In genomic region chr6:91160399-91160798, GRCm38 (mm10) we compare ENCODE assay signal across 9 mouse cellular contexts. TPM values are rescaled to one million over a fixed set of nuclear protein-coding genes. Genes with fewer than 3 reads are reported as not detected.
A peak's percentile ranks its signal among the peaks of the same experiment; 100 is the strongest.
DNase-seq lines count a peak whose midpoint lies in the region; ATAC-seq lines count a peak whose summit lies in the region.
"Had no signal": no experiment of that assay in that cellular context is flagged by ENCODE, and none has a peak within 500 bp of the region (broad histone marks: within the 10 kb centered on the region; RNA-seq: fewer than 3 reads in every experiment).

No protein-coding gene starts in this region.

- intact Hi-C loops in heart, postnatal 10 days (cut with DNase I), result no loop called here

- ATAC-seq in embryonic facial prominence, embryonic 14.5 days (ENCODE audit: low read depth), result no peak
- no peak for ATAC-seq in midbrain, embryonic 14.5 days (ENCODE audit: low FRiP score, low TSS enrichment)

- peak; percentile 49 for DNase-seq in testis, postnatal 14 days (ENCODE audit: low spot score)
- DNase-seq in testis, postnatal 10 days (ENCODE audit: low spot score), result no peak
- DNase-seq in embryonic facial prominence, embryonic 14.5 days (ENCODE audit: low spot score), result peak; percentile 78
- DNase-seq in heart, postnatal 10 days, result peak; percentile 57 to 67
- peak; percentile 57 for DNase-seq in layer of hippocampus, adult 9-11 months
- DNase-seq in midbrain, embryonic 14.5 days, result peak; percentile 78
- no peak for DNase-seq in thymus, postnatal 10 days (ENCODE audit: low spot score in 2 of 2)
- no peak for DNase-seq in thymus, postnatal 25 days

- 0 out of 2 replicates have a peak overlapping the region, but pooled peaks have one; percentile 37 for H3K9ac ChIP-seq in embryonic facial prominence, embryonic 14.5 days (ENCODE audit: low read depth, low read length)
- no peak overlapping the region for H3K9ac ChIP-seq in midbrain, embryonic 14.5 days (replicated peaks; ENCODE audit: low read length)

- WGBS in embryonic facial prominence, embryonic 14.5 days, result 18% methylated on average over 3 of the region's 3 CpGs
- WGBS in midbrain, embryonic 14.5 days, result 30% methylated on average over 3 of the region's 3 CpGs

- H3K4me3 ChIP-seq in embryonic facial prominence, embryonic 14.5 days (ENCODE audit: low read depth, low read length), result no peak overlapping the region
- H3K4me3 ChIP-seq in midbrain, embryonic 14.5 days (replicated peaks; ENCODE audit: low read depth, low read length), result no peak overlapping the region

- no peaks in the 10 kb centered on the region for H3K9me3 ChIP-seq in embryonic facial prominence, embryonic 14.5 days (ENCODE audit: control insufficient read depth, low read length)
- no peaks in the 10 kb centered on the region for H3K9me3 ChIP-seq in midbrain, embryonic 14.5 days (ENCODE audit: control insufficient read depth, low read length)

- H3K27ac ChIP-seq in embryonic facial prominence, embryonic 14.5 days (replicated peaks; ENCODE audit: low read depth, low read length), result peak overlapping the region; percentile 44; the same call in 1 of the 2 replicates
- H3K27ac ChIP-seq in midbrain, embryonic 14.5 days (replicated peaks; ENCODE audit: low read depth, low read length), result peak overlapping the region; percentile 49; the same call in 1 of the 2 replicates

- peaks cover 41% of the 10 kb centered on the region for H3K4me1 ChIP-seq in embryonic facial prominence, embryonic 14.5 days (ENCODE audit: control insufficient read depth, insufficient read depth, low read length)
- peaks cover 49% of the 10 kb centered on the region for H3K4me1 ChIP-seq in midbrain, embryonic 14.5 days (ENCODE audit: control insufficient read depth, insufficient read depth, low read length)

- peaks cover 6% of the 10 kb centered on the region; the same call in 1 of the 2 replicates for H3K36me3 ChIP-seq in embryonic facial prominence, embryonic 14.5 days (ENCODE audit: control insufficient read depth, insufficient read depth, low read length)
- H3K36me3 ChIP-seq in midbrain, embryonic 14.5 days (ENCODE audit: control insufficient read depth, insufficient read depth, low read length), result peaks cover 3% of the 10 kb centered on the region; the same call in 1 of the 2 replicates

- no peaks in the 10 kb centered on the region for H3K27me3 ChIP-seq in embryonic facial prominence, embryonic 14.5 days (replicated peaks; ENCODE audit: control insufficient read depth, insufficient read depth, low read length)
- no peaks in the 10 kb centered on the region for H3K27me3 ChIP-seq in midbrain, embryonic 14.5 days (ENCODE audit: control insufficient read depth, insufficient read depth, low read length)

- H3K4me2 ChIP-seq in embryonic facial prominence, embryonic 14.5 days (ENCODE audit: low read depth, low read length), result no peak overlapping the region
- peak overlapping the region; percentile 91; the same call in 1 of the 2 replicates for H3K4me2 ChIP-seq in midbrain, embryonic 14.5 days (ENCODE audit: low read length)

RNA-seq across cellular contexts. Expression of gene Hdac11, which starts 3.9 kb away (rescaled TPM):
- polyA plus RNA-seq in embryonic facial prominence, embryonic 14.5 days (2014; fragmentation: Nextera tagmentation; extraction: Ambion mirVana), result 15.4 and 15.7 TPM in 2 replicates
- total RNA-seq in heart, postnatal 10 days (2021), result 10 to 100 TPM in 1 of 2 experiments, 1 to 10 TPM in 1; 9.4 to 12.6 TPM
- polyA plus RNA-seq in midbrain, embryonic 14.5 days (2014; fragmentation: Nextera tagmentation; extraction: Ambion mirVana), result 42.1 and 50.3 TPM in 2 replicates

RNA-seq across cellular contexts. Expression of gene Nup210, which starts 43.8 kb away (rescaled TPM):
- polyA plus RNA-seq in embryonic facial prominence, embryonic 14.5 days (2014; fragmentation: Nextera tagmentation; extraction: Ambion mirVana), result 13.1 and 16.2 TPM in 2 replicates
- 10 to 100 TPM in 1 of 2 experiments, 1 to 10 TPM in 1; 9.4 to 11.1 TPM for total RNA-seq in heart, postnatal 10 days (2021)
- 17.1 and 28.0 TPM in 2 replicates for polyA plus RNA-seq in midbrain, embryonic 14.5 days (2014; fragmentation: Nextera tagmentation; extraction: Ambion mirVana)

RNA-seq across cellular contexts. Expression of gene Fbln2, which starts 51.9 kb away (rescaled TPM):
- 202 and 230 TPM in 2 replicates for polyA plus RNA-seq in embryonic facial prominence, embryonic 14.5 days (2014; fragmentation: Nextera tagmentation; extraction: Ambion mirVana)
- 100 to 1,000 TPM; 143 to 154 TPM for total RNA-seq in heart, postnatal 10 days (2021)
- polyA plus RNA-seq in midbrain, embryonic 14.5 days (2014; fragmentation: Nextera tagmentation; extraction: Ambion mirVana), result 4.8 and 12.0 TPM in 2 replicates
- total RNA-seq: neutrophil, adult 5-6 weeks had no signal

Comparison
In these comparisons a context has a peak if more than half of its experiments do, and no peak if none do; other contexts are left out.
1. DNase-seq: peak in testis, postnatal 14 days (single experiment), embryonic facial prominence, embryonic 14.5 days (single experiment), heart, postnatal 10 days (2 of 2), layer of hippocampus, adult 9-11 months (single experiment) and midbrain, embryonic 14.5 days (single experiment); none in testis, postnatal 10 days (single experiment), thymus, postnatal 10 days (0 of 2) and thymus, postnatal 25 days (single experiment).
2. RNA of gene Fbln2, which starts 51.9 kb away (polyA plus RNA-seq): 202 to 230 TPM in embryonic facial prominence, embryonic 14.5 days; 4.8 to 12.0 TPM in midbrain, embryonic 14.5 days; every median in the first group is over 10 times any median in the second.